Mouse (Mus musculus): Measurements from ENCODE around the gene Mpped1. TPM values are rescaled to one million over a fixed set of nuclear protein-coding genes. Genes with fewer than 3 reads are reported as not detected.

Gene Mpped1
- polyA plus RNA-seq, 2 experiments = 0.02 TPM; not detected in 1

DNA sequence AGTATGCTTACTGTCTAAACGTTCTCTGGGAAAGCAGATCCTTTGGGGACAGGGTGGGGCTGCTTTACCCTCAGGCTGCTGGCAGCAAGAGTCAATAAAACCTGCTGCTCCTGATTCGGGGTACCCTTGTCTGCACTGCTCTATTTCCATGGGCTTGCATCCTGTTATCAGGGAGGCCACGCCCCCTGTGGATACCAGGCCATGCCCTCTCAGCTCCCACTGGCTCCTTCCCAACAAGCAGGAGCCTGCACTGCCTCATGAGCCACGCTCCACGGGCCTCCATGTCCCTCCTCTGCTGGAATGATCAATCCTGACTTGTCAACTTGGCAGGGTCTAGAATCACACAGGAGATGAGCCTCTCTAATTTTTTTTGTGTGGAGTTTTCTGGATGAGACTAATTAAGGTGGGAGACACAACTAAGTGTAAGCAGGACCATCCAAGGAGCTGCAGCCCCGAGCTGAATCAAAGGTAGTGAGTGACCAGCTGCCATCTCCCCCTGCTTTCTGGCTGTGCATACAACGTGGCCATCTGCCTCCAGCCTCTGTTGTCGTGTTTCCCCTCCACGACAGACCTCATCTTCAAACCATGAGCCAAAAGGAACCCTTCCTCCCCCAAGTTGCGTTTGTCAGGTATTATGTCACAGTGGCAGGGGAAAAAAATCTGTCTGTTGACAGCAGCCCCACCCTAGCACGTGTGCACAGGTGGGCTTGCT is 98.0 kb downstream of the Mpped1 start:
- Histone ChIP-seq H3K4me1 (replicated peaks; ENCODE audit: control insufficient read depth in 2 of 2, insufficient read depth in 2 of 2, low read length in 1 of 2) (no peaks in the 10 kb centered on the region), H3K9me3 (ENCODE audit: control insufficient read depth, low read length) (no peaks in the 10 kb centered on the region), H3K27me3 (ENCODE audit: control insufficient read depth, insufficient read depth, low read length) (no peaks in the 10 kb centered on the region), H3K9ac (replicated peaks) (no peak overlapping the region), H3K27ac (no peak overlapping the region), H3K4me2 (ENCODE audit: low read depth) (no peak overlapping the region), H3K4me3 (ENCODE audit: insufficient read depth in 1 of 2, low read depth in 2 of 2, low read length in 2 of 2) (no peak overlapping the region), H3K36me3 (replicated peaks; ENCODE audit: control insufficient read depth, insufficient read depth, low read depth) (no peaks in the 10 kb centered on the region)
- DNase-seq (ENCODE audit: low read depth in 3 of 3, low spot score in 3 of 3) (no peak), ATAC-seq (ENCODE audit: insufficient read depth) (no peak)
- TF ChIP-seq EP300 (IDR thresholded peaks at IDR 0.05; ENCODE audit: low read depth) (no peak), CTCF (IDR thresholded peaks at IDR 0.05; ENCODE audit: low read depth) (no peak)
- whole genome bisulfite sequencing (ENCODE audit: insufficient replicate concordance) = 36% methylated on average over 11 of the region's 11 CpGs

DNA sequence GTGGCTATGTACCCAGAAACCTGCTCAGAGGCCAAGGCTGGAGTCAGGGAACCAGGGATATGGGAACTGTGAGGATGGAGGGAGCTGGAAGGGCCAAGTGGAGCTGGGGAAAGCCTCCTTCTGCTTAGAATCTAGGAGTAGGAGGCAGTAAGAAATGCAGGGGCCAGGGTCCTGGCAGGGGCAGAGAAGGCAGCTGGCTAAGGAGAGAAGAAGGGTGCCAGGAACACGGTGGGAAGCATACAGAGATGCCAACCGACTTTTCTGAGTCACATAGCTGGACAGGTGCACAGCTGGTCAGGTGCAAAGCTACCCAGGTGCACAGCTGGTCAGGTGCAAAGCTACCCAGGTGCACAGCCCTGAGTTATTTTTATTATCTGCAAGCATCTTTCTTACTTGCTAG is 98.6 kb downstream of the Mpped1 start:
- Histone ChIP-seq H3K36me3 (replicated peaks; ENCODE audit: control insufficient read depth, insufficient read depth, low read depth) (no peaks in the 10 kb centered on the region), H3K4me3 (ENCODE audit: insufficient read depth in 1 of 2, low read depth in 2 of 2, low read length in 2 of 2) (no peak overlapping the region), H3K27me3 (ENCODE audit: control insufficient read depth, insufficient read depth, low read length) (no peaks in the 10 kb centered on the region), H3K4me2 (ENCODE audit: low read depth) (no peak overlapping the region), H3K27ac (no peak overlapping the region), H3K9ac (replicated peaks) (no peak overlapping the region), H3K4me1 (replicated peaks; ENCODE audit: control insufficient read depth in 2 of 2, insufficient read depth in 2 of 2, low read length in 1 of 2) (no peaks in the 10 kb centered on the region), H3K9me3 (ENCODE audit: control insufficient read depth, low read length) (no peaks in the 10 kb centered on the region)
- ATAC-seq (ENCODE audit: insufficient read depth) (no peak), DNase-seq (ENCODE audit: low read depth in 3 of 3, low spot score in 3 of 3) (no peak)
- 63% methylated on average over 2 of the region's 2 CpGs for WGBS (ENCODE audit: insufficient replicate concordance)
- TF ChIP-seq CTCF (IDR thresholded peaks at IDR 0.05; ENCODE audit: low read depth) (no peak), EP300 (IDR thresholded peaks at IDR 0.05; ENCODE audit: low read depth) (no peak)

DNA sequence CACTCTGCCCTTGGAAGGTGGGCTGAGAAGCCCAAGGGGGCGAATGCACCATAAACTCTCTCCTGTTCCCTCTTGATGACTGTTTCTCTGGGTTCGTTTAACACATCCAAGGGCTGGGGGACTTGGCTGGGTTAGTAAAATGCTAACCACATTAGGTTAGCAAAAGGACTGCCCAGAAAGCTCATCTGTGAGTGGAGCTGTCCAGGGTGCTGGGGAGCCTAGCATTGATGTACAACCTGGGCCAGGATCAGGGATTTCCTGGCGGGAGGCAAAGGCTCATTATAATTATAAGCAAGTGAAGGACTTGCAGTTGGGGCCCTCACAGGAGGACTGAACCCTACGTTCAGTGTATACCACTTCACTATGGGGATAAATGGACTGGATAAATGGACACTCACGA is 100.6 kb downstream of the Mpped1 start:
- H3K4me1 ChIP-seq (replicated peaks; ENCODE audit: control insufficient read depth in 2 of 2, insufficient read depth in 2 of 2, low read length in 1 of 2) = no peaks in the 10 kb centered on the region
- WGBS (ENCODE audit: insufficient replicate concordance) = 22% methylated on average over 5 of the region's 5 CpGs
- H3K9me3 ChIP-seq (ENCODE audit: control insufficient read depth, low read length) = no peaks in the 10 kb centered on the region
- DNase-seq (ENCODE audit: low read depth in 3 of 3, low spot score in 3 of 3) (no peak), ATAC-seq (ENCODE audit: insufficient read depth) (no peak)
- H3K36me3 ChIP-seq (replicated peaks; ENCODE audit: control insufficient read depth, insufficient read depth, low read depth) = no peaks in the 10 kb centered on the region
- H3K9ac ChIP-seq (replicated peaks) = no peak overlapping the region
- H3K4me3 ChIP-seq (ENCODE audit: insufficient read depth in 1 of 2, low read depth in 2 of 2, low read length in 2 of 2) = no peak overlapping the region
- no peak overlapping the region for H3K27ac ChIP-seq
- no peak for TF ChIP-seq CTCF (IDR thresholded peaks at IDR 0.05; ENCODE audit: low read depth)
- TF ChIP-seq EP300 (IDR thresholded peaks at IDR 0.05; ENCODE audit: low read depth) = no peak
- no peaks in the 10 kb centered on the region for H3K27me3 ChIP-seq (ENCODE audit: control insufficient read depth, insufficient read depth, low read length)
- no peak overlapping the region for H3K4me2 ChIP-seq (ENCODE audit: low read depth)

DNA sequence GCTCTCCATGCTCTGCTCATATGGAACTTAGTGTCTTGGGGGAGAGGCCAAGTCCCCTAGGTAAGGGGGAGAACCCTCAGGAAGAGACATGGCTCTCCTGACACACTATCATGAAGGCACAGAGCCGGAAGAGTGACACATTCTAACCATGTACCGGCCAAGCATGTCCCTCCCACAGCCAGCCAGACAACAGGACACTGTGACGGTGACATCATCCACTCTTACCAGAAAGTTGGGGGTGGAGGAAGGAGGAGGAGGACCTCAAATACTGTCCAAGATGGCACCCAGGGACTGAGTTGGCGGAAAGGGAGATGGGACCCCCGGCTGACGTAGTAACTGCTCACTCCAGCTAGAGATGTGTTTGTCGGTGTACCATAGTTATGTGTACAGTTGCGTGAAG is 104.6 kb downstream of the Mpped1 start:
- no peak overlapping the region for H3K27ac ChIP-seq
- no peaks in the 10 kb centered on the region for H3K9me3 ChIP-seq (ENCODE audit: control insufficient read depth, low read length)
- no peak overlapping the region for H3K9ac ChIP-seq (replicated peaks)
- TF ChIP-seq CTCF (IDR thresholded peaks at IDR 0.05; ENCODE audit: low read depth) (no peak), EP300 (IDR thresholded peaks at IDR 0.05; ENCODE audit: low read depth) (no peak)
- no peaks in the 10 kb centered on the region for H3K4me1 ChIP-seq (replicated peaks; ENCODE audit: control insufficient read depth in 2 of 2, insufficient read depth in 2 of 2, low read length in 1 of 2)
- 62% methylated on average over 8 of the region's 8 CpGs for WGBS (ENCODE audit: insufficient replicate concordance)
- H3K36me3 ChIP-seq (replicated peaks; ENCODE audit: control insufficient read depth, insufficient read depth, low read depth) = no peaks in the 10 kb centered on the region
- H3K4me3 ChIP-seq (ENCODE audit: insufficient read depth in 1 of 2, low read depth in 2 of 2, low read length in 2 of 2) = no peak overlapping the region
- H3K4me2 ChIP-seq (ENCODE audit: low read depth) = no peak overlapping the region
- H3K27me3 ChIP-seq (ENCODE audit: control insufficient read depth, insufficient read depth, low read length) = no peaks in the 10 kb centered on the region
- ATAC-seq (ENCODE audit: insufficient read depth) (no peak), DNase-seq (ENCODE audit: low read depth in 3 of 3, low spot score in 3 of 3) (no peak)

DNA sequence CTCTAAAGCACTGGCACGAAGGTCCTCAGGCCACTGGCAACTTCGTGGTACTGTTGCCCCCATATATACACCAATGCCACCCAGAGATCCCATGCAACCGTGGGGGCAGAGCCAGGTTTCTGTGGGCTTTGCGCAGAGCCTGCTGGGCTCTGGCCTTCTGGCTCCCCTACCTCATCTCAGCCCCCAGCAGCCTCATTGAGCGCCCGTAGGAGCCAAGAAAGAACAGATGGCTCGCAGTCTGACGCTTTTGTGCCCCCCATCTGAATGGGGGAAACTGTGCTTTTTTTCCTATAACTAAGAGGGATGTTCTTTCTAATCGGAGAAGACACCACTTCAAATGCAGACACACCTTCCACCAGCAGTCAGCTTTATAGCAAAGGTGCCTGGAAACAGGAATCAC is 105.0 kb downstream of the Mpped1 start:
- no peak for TF ChIP-seq CTCF (IDR thresholded peaks at IDR 0.05; ENCODE audit: low read depth)
- no peak for TF ChIP-seq EP300 (IDR thresholded peaks at IDR 0.05; ENCODE audit: low read depth)
- H3K36me3 ChIP-seq (replicated peaks; ENCODE audit: control insufficient read depth, insufficient read depth, low read depth) = no peaks in the 10 kb centered on the region
- DNase-seq (ENCODE audit: low read depth in 3 of 3, low spot score in 3 of 3) (no peak), ATAC-seq (ENCODE audit: insufficient read depth) (no peak)
- H3K9me3 ChIP-seq (ENCODE audit: control insufficient read depth, low read length) = no peaks in the 10 kb centered on the region
- no peaks in the 10 kb centered on the region for H3K4me1 ChIP-seq (replicated peaks; ENCODE audit: control insufficient read depth in 2 of 2, insufficient read depth in 2 of 2, low read length in 1 of 2)
- no peak overlapping the region for H3K9ac ChIP-seq (replicated peaks)
- no peak overlapping the region for H3K27ac ChIP-seq
- H3K27me3 ChIP-seq (ENCODE audit: control insufficient read depth, insufficient read depth, low read length) = no peaks in the 10 kb centered on the region
- WGBS (ENCODE audit: insufficient replicate concordance) = 70% methylated on average over 9 of the region's 9 CpGs
- no peak overlapping the region for H3K4me3 ChIP-seq (ENCODE audit: insufficient read depth in 1 of 2, low read depth in 2 of 2, low read length in 2 of 2)
- H3K4me2 ChIP-seq (ENCODE audit: low read depth) = no peak overlapping the region

Data from liver, embryonic 14.5 days (tissue).